Mouse (Mus musculus) midbrain, embryonic 10.5 days (tissue): ENCODE measurements around the gene Tmbim1. TPM values are rescaled to one million over a fixed set of nuclear protein-coding genes. Genes with fewer than 3 reads are reported as not detected.
"Not testable (repeated sequence)": the region's sequence is repeated elsewhere in the genome, so short reads cannot be mapped to it uniquely, and the experiment has no call there.

Experiments used
- DNase-seq: peaks from one replicate; pipeline ENCODE4 v3.0.0-alpha.2; 2017; ENCODE audit warnings: low spot score
- H3K27ac ChIP-seq: fragments of 300-500 bp; sonication (generic); replicated peaks from 2 replicates; pipeline ENCODE4 v1.5.1; 2016; ENCODE audit warnings: mild to moderate bottlenecking
- H3K27me3 ChIP-seq: fragments of 300-500 bp; sonication (generic); 2 replicates; pipeline ENCODE4 v1.6.1; 2016; ENCODE audit warnings: low read depth, mild to moderate bottlenecking; ENCODE audit not compliant: poor library complexity, severe bottlenecking
- H3K36me3 ChIP-seq: fragments of 300-500 bp; sonication (generic); 2 replicates; pipeline ENCODE4 v1.6.1; 2016; ENCODE audit warnings: mild to moderate bottlenecking, moderate library complexity
- H3K4me1 ChIP-seq: fragments of 300-500 bp; sonication (generic); 2 replicates; pipeline ENCODE4 v1.6.1; 2016
- H3K4me3 ChIP-seq: fragments of 300-500 bp; sonication (generic); 2 replicates; pipeline ENCODE4 v1.5.1; 2016; ENCODE audit warnings: mild to moderate bottlenecking, moderate library complexity
- H3K9me3 ChIP-seq: fragments of 300-500 bp; sonication (generic); replicated peaks from 2 replicates; pipeline ENCODE4 v1.6.1; 2016; ENCODE audit warnings: mild to moderate bottlenecking
- WGBS: fragments of 180-500 bp; shearing (Covaris S2); methylation state at CpG from one replicate; pipeline ENCODE4 v1.1.7; 2016; 5-methylcytosine and 5-hydroxymethylcytosine counted together
- polyA plus RNA-seq: library from polyadenylated mRNA; unstranded; fragments of >200 nt; fragmentation: Nextera tagmentation; extraction: Ambion mirVana; gene quantifications from 2 replicates; pipeline ENCODE4 v1.2.1, GENCODE M21; 2016

Tmbim1 gene
- polyA plus RNA-seq, 1 experiment from 2014 or later = 8.6 TPM

- Histone ChIP-seq H3K27me3 (no peaks in the 10 kb centered on the region), H3K4me1 (peaks cover 37% of the 10 kb centered on the region), H3K36me3 (no peaks in the 10 kb centered on the region; the same call in 1 of the 2 replicates), H3K4me3 (no peak overlapping the region), H3K9me3 (no peaks in the 10 kb centered on the region), H3K27ac (peak overlapping the region; percentile 17; the same call in 1 of the 2 replicates)
- no peak for DNase-seq
- WGBS = 77% methylated on average over 5 of the region's 5 CpGs
These were observed 32.6 kb upstream of the Tmbim1 start for GRCm38 (mm10) chr1:74338013-74338412.

- 91% methylated on average over 3 of the region's 3 CpGs for WGBS
These were observed 31.9 kb upstream of the Tmbim1 start for GRCm38 (mm10) chr1:74337241-74337771.

GRCm38 (mm10) chr1:74335436-74336170 lies 30.2 kb upstream of the Tmbim1 start:
- H3K36me3 ChIP-seq = no peaks in the 10 kb centered on the region; the same call in 1 of the 2 replicates
- no peak for DNase-seq
- no peak overlapping the region for H3K27ac ChIP-seq
- H3K27me3 ChIP-seq = 0 out of 2 replicates have a peak, but pooled peaks cover 7% of the 10 kb centered on the region
- H3K4me3 ChIP-seq = no peak overlapping the region
- H3K4me1 ChIP-seq = peaks cover 53% of the 10 kb centered on the region
- H3K9me3 ChIP-seq = no peaks in the 10 kb centered on the region
- WGBS = 86% methylated on average over 6 of the region's 6 CpGs

More at GRCm38 (mm10) chr1:74337241-74337771, 31.9 kb upstream of the Tmbim1 start:
- Histone ChIP-seq H3K36me3 (no peaks in the 10 kb centered on the region; the same call in 1 of the 2 replicates), H3K27ac (no peak overlapping the region), H3K4me1 (peaks cover 41% of the 10 kb centered on the region), H3K27me3 (no peaks in the 10 kb centered on the region), H3K9me3 (no peaks in the 10 kb centered on the region), H3K4me3 (no peak overlapping the region)
- no peak for DNase-seq

- WGBS = 74% methylated on average over 4 of the region's 4 CpGs
- no peak overlapping the region for H3K27ac ChIP-seq
- H3K27me3 ChIP-seq = 0 out of 2 replicates have a peak, but pooled peaks cover 7% of the 10 kb centered on the region
- DNase-seq = no peak
- no peak overlapping the region for H3K4me3 ChIP-seq
- peaks cover 53% of the 10 kb centered on the region for H3K4me1 ChIP-seq
- no peaks in the 10 kb centered on the region for H3K9me3 ChIP-seq
- H3K36me3 ChIP-seq = no peaks in the 10 kb centered on the region; the same call in 1 of the 2 replicates
These were observed 29.6 kb upstream of the Tmbim1 start for GRCm38 (mm10) chr1:74335033-74335432.

GRCm38 (mm10) chr1:74334607-74335006 lies 29.2 kb upstream of the Tmbim1 start:
- DNase-seq = no peak
- no peak overlapping the region for H3K4me3 ChIP-seq
- H3K27me3 ChIP-seq = 0 out of 2 replicates have a peak, but pooled peaks cover 7% of the 10 kb centered on the region
- H3K4me1 ChIP-seq = peaks cover 53% of the 10 kb centered on the region
- H3K9me3 ChIP-seq = no peaks in the 10 kb centered on the region
- H3K36me3 ChIP-seq = no peaks in the 10 kb centered on the region
- H3K27ac ChIP-seq = no peak overlapping the region
- 83% methylated on average over 3 of the region's 3 CpGs for WGBS

GRCm38 (mm10) chr1:74332930-74333329 lies 27.5 kb upstream of the Tmbim1 start:
- WGBS = 3% methylated on average over 9 of the region's 9 CpGs
- no peaks in the 10 kb centered on the region for H3K36me3 ChIP-seq
- no peaks in the 10 kb centered on the region for H3K9me3 ChIP-seq
- H3K27me3 ChIP-seq = 0 out of 2 replicates have a peak, but pooled peaks cover 7% of the 10 kb centered on the region
- H3K4me3 ChIP-seq = peak overlapping the region; percentile 66
- H3K4me1 ChIP-seq = peaks cover 44% of the 10 kb centered on the region
- peak overlapping the region; percentile 85 for H3K27ac ChIP-seq
- DNase-seq = no peak

GRCm38 (mm10) chr1:74332241-74332763 lies 26.9 kb upstream of the Tmbim1 start:
- Histone ChIP-seq H3K4me1 (peaks cover 44% of the 10 kb centered on the region), H3K27ac (peak overlapping the region; percentile 85), H3K4me3 (peak overlapping the region; percentile 66), H3K27me3 (0 out of 2 replicates have a peak, but pooled peaks cover 7% of the 10 kb centered on the region), H3K9me3 (no peaks in the 10 kb centered on the region), H3K36me3 (no peaks in the 10 kb centered on the region)
- WGBS = under 1% methylated on average over 36 of the region's 36 CpGs
- DNase-seq = peak; percentile 94

- no peak overlapping the region for H3K4me3 ChIP-seq
- H3K27me3 ChIP-seq = 0 out of 2 replicates have a peak, but pooled peaks cover 7% of the 10 kb centered on the region
- no peaks in the 10 kb centered on the region for H3K9me3 ChIP-seq
- H3K4me1 ChIP-seq = peaks cover 44% of the 10 kb centered on the region
- H3K36me3 ChIP-seq = no peaks in the 10 kb centered on the region
- 82% methylated on average over 4 of the region's 4 CpGs for WGBS
- peak overlapping the region; percentile 42; the same call in 1 of the 2 replicates for H3K27ac ChIP-seq
- DNase-seq = no peak
These were observed 25.7 kb upstream of the Tmbim1 start for GRCm38 (mm10) chr1:74331046-74331681.

- no peaks in the 10 kb centered on the region for H3K36me3 ChIP-seq
- H3K4me3 ChIP-seq = no peak overlapping the region
- peaks cover 35% of the 10 kb centered on the region for H3K4me1 ChIP-seq
- 0 out of 2 replicates have a peak, but pooled peaks cover 7% of the 10 kb centered on the region for H3K27me3 ChIP-seq
- 86% methylated on average over 7 of the region's 7 CpGs for WGBS
- no peak for DNase-seq
- H3K9me3 ChIP-seq = no peaks in the 10 kb centered on the region
- H3K27ac ChIP-seq = no peak overlapping the region
These were observed 24.5 kb upstream of the Tmbim1 start for GRCm38 (mm10) chr1:74329899-74330431.

- H3K27me3 ChIP-seq, H3K4me3 ChIP-seq, DNase-seq, H3K27ac ChIP-seq, H3K9me3 ChIP-seq, H3K4me1 ChIP-seq, H3K36me3 ChIP-seq: not testable (repeated sequence)
- WGBS = 64% methylated on average over 2 of the region's 2 CpGs
These were observed 21.5 kb upstream of the Tmbim1 start for GRCm38 (mm10) chr1:74326916-74327315.

- no peaks in the 10 kb centered on the region for H3K27me3 ChIP-seq
- H3K36me3 ChIP-seq = no peaks in the 10 kb centered on the region
- no peak overlapping the region for H3K4me3 ChIP-seq
- H3K9me3 ChIP-seq = no peaks in the 10 kb centered on the region
- no peaks in the 10 kb centered on the region for H3K4me1 ChIP-seq
- 84% methylated on average over 3 of the region's 3 CpGs for WGBS
- H3K27ac ChIP-seq = no peak overlapping the region
- no peak for DNase-seq
These were observed 16.0 kb upstream of the Tmbim1 start for GRCm38 (mm10) chr1:74321396-74321795.

- no peaks in the 10 kb centered on the region for H3K27me3 ChIP-seq
- no peaks in the 10 kb centered on the region for H3K36me3 ChIP-seq
- H3K9me3 ChIP-seq = no peaks in the 10 kb centered on the region
- DNase-seq = no peak
- H3K27ac ChIP-seq = no peak overlapping the region
- H3K4me3 ChIP-seq = no peak overlapping the region
- H3K4me1 ChIP-seq = no peaks in the 10 kb centered on the region
- 91% methylated on average over 3 of the region's 3 CpGs for WGBS
These were observed 13.3 kb upstream of the Tmbim1 start for GRCm38 (mm10) chr1:74318711-74319110.
